In the genomic region with DNA sequence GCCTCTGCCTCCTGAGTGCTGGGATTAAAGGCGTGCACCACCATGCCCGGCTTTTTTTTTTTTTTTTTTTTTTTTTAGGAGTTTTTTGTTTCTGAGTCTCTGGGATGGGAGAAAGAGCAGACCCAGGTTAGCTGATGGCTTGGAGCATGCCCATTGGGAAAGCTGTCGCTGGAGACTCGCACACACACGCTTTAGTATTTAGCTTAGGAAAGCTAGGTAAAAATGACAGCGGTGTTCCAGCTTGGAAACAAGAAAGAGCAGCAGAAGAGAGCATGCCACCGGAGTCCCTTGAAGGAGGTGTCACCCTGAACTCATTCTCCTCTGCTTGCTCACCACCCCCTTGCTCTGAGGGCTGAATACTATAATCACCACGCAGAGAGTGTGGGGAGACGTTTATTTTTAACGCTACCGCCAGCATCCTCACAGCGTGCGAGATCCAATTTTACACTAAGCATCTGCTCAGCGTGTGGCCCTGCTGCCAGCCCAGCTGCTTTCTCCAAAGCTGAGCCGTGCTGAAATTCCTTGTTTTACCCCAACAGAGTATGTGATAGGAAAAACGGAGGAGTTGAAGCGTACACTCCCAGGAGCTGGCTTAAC, we compare ENCODE assay signal across 8 mouse cellular contexts.
DNase-seq lines count a peak whose midpoint lies in the region; ATAC-seq lines count a peak whose summit lies in the region.

No protein-coding gene starts in this region.

- peak overlapping the region; percentile 60; the same call in 1 of the 2 replicates for H3K27ac ChIP-seq in embryonic facial prominence, embryonic 13.5 days
- peak overlapping the region; percentile 7; the same call in 1 of the 2 replicates for H3K27ac ChIP-seq in hindbrain, embryonic 11.5 days (ENCODE audit: low read depth, low read length)
- H3K27ac ChIP-seq in neural tube, embryonic 14.5 days (ENCODE audit: low read depth, low read length) = 0 out of 2 replicates have a peak overlapping the region, but pooled peaks have one; percentile 30

- H3K9ac ChIP-seq in embryonic facial prominence, embryonic 13.5 days = 0 out of 2 replicates have a peak overlapping the region, but pooled peaks have one; percentile 17
- no peak overlapping the region for H3K9ac ChIP-seq in hindbrain, embryonic 11.5 days (ENCODE audit: low read depth, low read length)
- no peak overlapping the region for H3K9ac ChIP-seq in neural tube, embryonic 14.5 days (replicated peaks; ENCODE audit: low read depth, low read length)

- H3K4me2 ChIP-seq in embryonic facial prominence, embryonic 13.5 days = peak overlapping the region; percentile 45
- peak overlapping the region; percentile 13; the same call in 1 of the 2 replicates for H3K4me2 ChIP-seq in hindbrain, embryonic 11.5 days (replicated peaks; ENCODE audit: low read depth, low read length)
- H3K4me2 ChIP-seq in neural tube, embryonic 14.5 days (ENCODE audit: low read depth, low read length) = peak overlapping the region; percentile 16; the same call in 1 of the 2 replicates

- ATAC-seq in embryonic facial prominence, embryonic 13.5 days (ENCODE audit: insufficient number of reproducible peaks, insufficient read depth, low FRiP score, low TSS enrichment, low read depth) = 0 out of 2 replicates have a peak, but pooled peaks have one; percentile 56
- ATAC-seq in hindbrain, embryonic 11.5 days (ENCODE audit: low FRiP score) = peak; percentile 30; the same call in 1 of the 2 replicates
- peak; percentile 83 for ATAC-seq in neural tube, embryonic 14.5 days (ENCODE audit: low read depth)

- H3K27me3 ChIP-seq in embryonic facial prominence, embryonic 13.5 days = no peaks in the 10 kb centered on the region
- H3K27me3 ChIP-seq in hindbrain, embryonic 11.5 days (ENCODE audit: control insufficient read depth, insufficient read depth, low read length) = no peaks in the 10 kb centered on the region
- H3K27me3 ChIP-seq in neural tube, embryonic 14.5 days (ENCODE audit: control insufficient read depth, insufficient read depth, low read length) = no peaks in the 10 kb centered on the region

- no peak overlapping the region for H3K4me3 ChIP-seq in embryonic facial prominence, embryonic 13.5 days
- H3K4me3 ChIP-seq in hindbrain, embryonic 11.5 days (ENCODE audit: low read depth, low read length) = no peak overlapping the region
- no peak overlapping the region for H3K4me3 ChIP-seq in neural tube, embryonic 14.5 days (ENCODE audit: low read depth, low read length)

- WGBS in embryonic facial prominence, embryonic 13.5 days = 24% methylated on average over 17 of the region's 17 CpGs
- 19% methylated on average over 15 of the region's 17 CpGs for WGBS in hindbrain, embryonic 11.5 days
- WGBS in neural tube, embryonic 14.5 days = 19% methylated on average over 15 of the region's 17 CpGs

- peaks cover 9% of the 10 kb centered on the region for H3K4me1 ChIP-seq in embryonic facial prominence, embryonic 13.5 days
- H3K4me1 ChIP-seq in hindbrain, embryonic 11.5 days (replicated peaks; ENCODE audit: control insufficient read depth, insufficient read depth, low read length) = no peaks in the 10 kb centered on the region
- no peaks in the 10 kb centered on the region for H3K4me1 ChIP-seq in neural tube, embryonic 14.5 days (ENCODE audit: control insufficient read depth, insufficient read depth, low read length)

- no peaks in the 10 kb centered on the region for H3K9me3 ChIP-seq in embryonic facial prominence, embryonic 13.5 days
- no peaks in the 10 kb centered on the region for H3K9me3 ChIP-seq in hindbrain, embryonic 11.5 days (ENCODE audit: control insufficient read depth, low read length)
- H3K9me3 ChIP-seq in neural tube, embryonic 14.5 days (ENCODE audit: control insufficient read depth, low read length) = no peaks in the 10 kb centered on the region

- DNase-seq in retina, embryonic 14.5 days (ENCODE audit: low spot score) = peak; percentile 34
- DNase-seq in retina, postnatal 1 day = no peak
- DNase-seq in hindbrain, embryonic 11.5 days (ENCODE audit: low spot score) = no peak
- peak; percentile 84 to 86 for DNase-seq in left cerebral cortex, postnatal 36 days (ENCODE audit: low spot score in 2 of 2)
- DNase-seq in thymus, adult 18-20 months = no peak
- no peak for DNase-seq in adrenal gland, postnatal 10 days

- intact Hi-C loops in left cerebral cortex, postnatal 36 days (cut with DNase I) = loop anchor here (2.0 kb wide), 1 partner anchor 98 kb away; no protein-coding TSS in a partner anchor

- H3K36me3 ChIP-seq in embryonic facial prominence, embryonic 13.5 days = no peaks in the 10 kb centered on the region
- no peaks in the 10 kb centered on the region for H3K36me3 ChIP-seq in hindbrain, embryonic 11.5 days (ENCODE audit: control insufficient read depth, insufficient read depth, low read length)
- H3K36me3 ChIP-seq in neural tube, embryonic 14.5 days (ENCODE audit: control insufficient read depth, insufficient read depth, low read length) = no peaks in the 10 kb centered on the region

Comparison
In these comparisons a context has a peak if more than half of its experiments do, and no peak if none do; other contexts are left out.
1. DNase-seq: peak in retina, embryonic 14.5 days (single experiment) and left cerebral cortex, postnatal 36 days (2 of 2); none in retina, postnatal 1 day (single experiment), hindbrain, embryonic 11.5 days (single experiment), thymus, adult 18-20 months (0 of 2) and adrenal gland, postnatal 10 days (single experiment).
2. ATAC-seq: peak in every context shown above with its lines; median percentile 83 in neural tube, embryonic 14.5 days; 56 in embryonic facial prominence, embryonic 13.5 days; 30 in hindbrain, embryonic 11.5 days.
3. H3K27ac ChIP-seq: peak in every context shown above with its lines; median percentile 60 in embryonic facial prominence, embryonic 13.5 days; 30 in neural tube, embryonic 14.5 days; 7 in hindbrain, embryonic 11.5 days.
4. Peak in every context shown above with its lines, with median percentiles within 50 percentile points of each other: H3K4me2 ChIP-seq.